Mouse (Mus musculus) testis, adult 2 months (tissue): ENCODE measurements around the gene Foxf1. TPM values are rescaled to one million over a fixed set of nuclear protein-coding genes. Genes with fewer than 3 reads are reported as not detected.

ENCODE experiments used
- H3K27ac ChIP-seq: fragments of 200-500 bp; 2 replicates; pipeline ENCODE4 v1.5.1; 2012; ENCODE audit warnings: low read depth, low read length; ENCODE audit not compliant: control insufficient read depth, insufficient read depth
- H3K27me3 ChIP-seq: fragments of 200-500 bp; 2 replicates; pipeline ENCODE4 v1.6.1; 2012; ENCODE audit warnings: mild to moderate bottlenecking, low read length, moderate library complexity; ENCODE audit not compliant: control insufficient read depth, insufficient read depth
- H3K36me3 ChIP-seq: fragments of 200-500 bp; 2 replicates; pipeline ENCODE4 v1.6.1; 2012; ENCODE audit warnings: mild to moderate bottlenecking, low read length; ENCODE audit not compliant: control insufficient read depth, insufficient read depth
- H3K4me1 ChIP-seq: fragments of 200-500 bp; 2 replicates; pipeline ENCODE4 v1.6.1; 2012; ENCODE audit warnings: low read length; ENCODE audit not compliant: control insufficient read depth, insufficient read depth
- H3K4me3 ChIP-seq: fragments of 200-500 bp; 2 replicates; pipeline ENCODE4 v1.5.1; 2012; ENCODE audit warnings: low read depth, mild to moderate bottlenecking, low read length, moderate library complexity, mixed read lengths; ENCODE audit not compliant: control insufficient read depth
- CTCF ChIP-seq: fragments of 200-500 bp; IDR thresholded peaks from 2 replicates; pipeline ENCODE4 v1.5.1; 2012; ENCODE audit warnings: low read depth, mild to moderate bottlenecking, inconsistent platforms, low read length, moderate library complexity; ENCODE audit not compliant: control insufficient read depth, insufficient read depth, insufficient replicate concordance
- POLR2A ChIP-seq: fragments of 200-500 bp; IDR thresholded peaks from 2 replicates; pipeline ENCODE4 v1.6.1; 2012; ENCODE audit warnings: low read depth, mild to moderate bottlenecking, inconsistent platforms, low read length, moderate library complexity; ENCODE audit not compliant: control insufficient read depth
- polyA plus RNA-seq: library from polyadenylated mRNA; depleted of rRNA; stranded (reverse); fragments of >200 nt; gene quantifications from 2 replicates; pipeline ENCODE4 v1.2.3, GENCODE M21; 2012; rRNA removed

Foxf1 gene
- polyA plus RNA-seq, 1 experiment = 0.98 TPM

DNA sequence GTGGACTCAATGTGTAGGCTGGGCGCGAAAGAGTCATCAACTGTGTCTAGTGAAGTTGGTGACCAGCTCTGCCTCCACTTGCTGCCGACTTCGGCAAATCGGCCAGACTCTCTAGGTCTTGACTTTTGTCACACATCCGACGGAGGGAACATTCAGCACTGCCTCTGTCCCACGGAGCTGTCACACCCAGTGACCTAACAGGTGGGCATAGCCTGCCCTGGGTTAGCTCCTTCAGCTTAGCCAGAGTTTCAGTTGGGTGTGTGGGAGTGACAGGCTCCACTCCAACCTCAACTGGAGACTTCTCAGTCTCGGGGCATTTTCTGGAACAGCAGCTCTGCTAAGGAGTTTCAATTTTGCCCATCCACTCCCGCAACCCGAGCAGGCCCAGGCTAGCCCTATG lies 50.3 kb downstream of the Foxf1 start:
- TF ChIP-seq POLR2A (no peak), CTCF (no peak)
- Histone ChIP-seq H3K4me3 (no peak overlapping the region), H3K36me3 (no peaks in the 10 kb centered on the region), H3K27me3 (no peaks in the 10 kb centered on the region), H3K27ac (no peak overlapping the region), H3K4me1 (peaks cover 4% of the 10 kb centered on the region)

DNA sequence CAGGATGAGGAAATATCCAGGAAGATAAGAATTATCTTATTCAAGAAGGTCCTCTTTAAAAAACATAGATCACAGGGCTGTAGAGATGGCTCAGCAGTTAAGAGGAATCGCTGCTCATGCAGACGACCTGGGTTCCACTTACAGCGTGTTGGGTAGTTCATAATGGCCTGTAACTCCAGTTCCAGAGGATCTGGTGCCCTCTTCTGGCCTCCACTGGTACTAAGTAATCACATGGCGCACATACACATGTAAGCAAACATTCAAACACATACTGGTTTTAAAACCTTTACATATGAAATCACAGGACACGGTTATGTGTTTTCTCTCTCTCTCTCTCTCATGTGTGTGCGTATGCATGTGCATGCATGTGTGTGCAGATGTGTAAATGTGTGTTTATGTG lies 52.7 kb downstream of the Foxf1 start:
- Histone ChIP-seq H3K27ac (no peak overlapping the region), H3K4me1 (peaks cover 4% of the 10 kb centered on the region), H3K27me3 (no peaks in the 10 kb centered on the region), H3K4me3 (no peak overlapping the region), H3K36me3 (no peaks in the 10 kb centered on the region)
- TF ChIP-seq POLR2A (no peak), CTCF (no peak)

Other genes with a start within 250 kb of the Foxf1 start
- gene Mthfsd, start 24.0 kb downstream of the Foxf1 start, polyA plus RNA-seq = 70.3 and 73.6 TPM in 2 replicates
- gene Foxc2, start 31.8 kb downstream of the Foxf1 start, polyA plus RNA-seq = 0.20 and 0.22 TPM in 2 replicates
- not detected in 2 replicates for gene Foxl1, start 43.6 kb downstream of the Foxf1 start, polyA plus RNA-seq